Mouse (Mus musculus): ENCODE data around the gene Brwd1. TPM values are rescaled to one million over a fixed set of nuclear protein-coding genes. Genes with fewer than 3 reads are reported as not detected.
"Not testable (repeated sequence)": the region's sequence is repeated elsewhere in the genome, so short reads cannot be mapped to it uniquely, and the experiment has no call there.

Gene Brwd1
- polyA plus RNA-seq, 1 experiment from 2014 or later, result 230 TPM

GRCm38 (mm10) chr16:96066174-96066573 is 16.2 kb downstream of the Brwd1 start:
- WGBS, result 95% methylated on average over 12 of the region's 12 CpGs
- H3K36me3 ChIP-seq, result peaks cover 70% of the 10 kb centered on the region

GRCm38 (mm10) chr16:96064649-96065048 is 17.7 kb downstream of the Brwd1 start:
- peaks cover 72% of the 10 kb centered on the region for H3K36me3 ChIP-seq
- no peaks in the 10 kb centered on the region for H3K27me3 ChIP-seq
- H3K27ac ChIP-seq (replicated peaks), result no peak overlapping the region
- 98% methylated on average over 6 of the region's 6 CpGs for WGBS
- no peak overlapping the region for H3K4me2 ChIP-seq
- H3K4me3 ChIP-seq, result no peak overlapping the region
- ATAC-seq (ENCODE audit: low FRiP score, low read depth), result no peak
- no peaks in the 10 kb centered on the region for H3K4me1 ChIP-seq (replicated peaks)
- no peaks in the 10 kb centered on the region for H3K9me3 ChIP-seq
- no peak overlapping the region for H3K9ac ChIP-seq

More at GRCm38 (mm10) chr16:96066174-96066573, 16.2 kb downstream of the Brwd1 start:
- Histone ChIP-seq H3K4me1 (replicated peaks) (no peaks in the 10 kb centered on the region), H3K4me2 (no peak overlapping the region), H3K27me3 (no peaks in the 10 kb centered on the region), H3K27ac (replicated peaks) (no peak overlapping the region), H3K9ac (no peak overlapping the region), H3K4me3 (no peak overlapping the region), H3K9me3 (no peaks in the 10 kb centered on the region)
- no peak for ATAC-seq (ENCODE audit: low FRiP score, low read depth)

GRCm38 (mm10) chr16:96044096-96044495 is 38.2 kb downstream of the Brwd1 start:
- peaks cover 83% of the 10 kb centered on the region for H3K36me3 ChIP-seq
- no peaks in the 10 kb centered on the region for H3K27me3 ChIP-seq
- no peak overlapping the region for H3K4me2 ChIP-seq
- H3K9ac ChIP-seq, result no peak overlapping the region
- H3K9me3 ChIP-seq, result no peaks in the 10 kb centered on the region
- no peak overlapping the region for H3K27ac ChIP-seq (replicated peaks)
- H3K4me3 ChIP-seq, result no peak overlapping the region
- H3K4me1 ChIP-seq (replicated peaks), result no peaks in the 10 kb centered on the region
- 64% methylated on average over 5 of the region's 5 CpGs for WGBS
- ATAC-seq (ENCODE audit: low FRiP score, low read depth), result no peak

GRCm38 (mm10) chr16:96040691-96041090 is 41.6 kb downstream of the Brwd1 start:
- WGBS, result 98% methylated on average over 4 of the region's 4 CpGs
- H3K9me3 ChIP-seq, result no peaks in the 10 kb centered on the region
- H3K27ac ChIP-seq (replicated peaks), result no peak overlapping the region
- ATAC-seq (ENCODE audit: low FRiP score, low read depth), result no peak
- H3K4me2 ChIP-seq, result no peak overlapping the region
- no peak overlapping the region for H3K4me3 ChIP-seq
- no peaks in the 10 kb centered on the region for H3K4me1 ChIP-seq (replicated peaks)
- H3K9ac ChIP-seq, result no peak overlapping the region
- peaks cover 94% of the 10 kb centered on the region for H3K36me3 ChIP-seq
- H3K27me3 ChIP-seq, result no peaks in the 10 kb centered on the region

GRCm38 (mm10) chr16:96039538-96039937 is 42.8 kb downstream of the Brwd1 start:
- no peak overlapping the region for H3K27ac ChIP-seq (replicated peaks)
- H3K36me3 ChIP-seq, result peaks cover 96% of the 10 kb centered on the region
- H3K9ac ChIP-seq, result no peak overlapping the region
- H3K4me1 ChIP-seq (replicated peaks), result no peaks in the 10 kb centered on the region
- no peak overlapping the region for H3K4me3 ChIP-seq
- no peak for ATAC-seq (ENCODE audit: low FRiP score, low read depth)
- H3K9me3 ChIP-seq, result no peaks in the 10 kb centered on the region
- 46% methylated on average over 6 of the region's 6 CpGs for WGBS
- no peaks in the 10 kb centered on the region for H3K27me3 ChIP-seq
- H3K4me2 ChIP-seq, result no peak overlapping the region

- Histone ChIP-seq H3K4me2 (no peak overlapping the region), H3K36me3 (peaks cover 96% of the 10 kb centered on the region), H3K27me3 (no peaks in the 10 kb centered on the region), H3K4me1 (replicated peaks) (no peaks in the 10 kb centered on the region), H3K9me3 (no peaks in the 10 kb centered on the region), H3K27ac (replicated peaks) (no peak overlapping the region), H3K9ac (no peak overlapping the region), H3K4me3 (no peak overlapping the region)
- no peak for ATAC-seq (ENCODE audit: low FRiP score, low read depth)
- 85% methylated on average over 6 of the region's 6 CpGs for WGBS
These were observed 47.9 kb downstream of the Brwd1 start for GRCm38 (mm10) chr16:96034473-96034872.

GRCm38 (mm10) chr16:96032368-96033043 is 49.8 kb downstream of the Brwd1 start:
- Histone ChIP-seq H3K4me1 (replicated peaks) (no peaks in the 10 kb centered on the region), H3K36me3 (peaks cover 97% of the 10 kb centered on the region), H3K4me2 (no peak overlapping the region), H3K9ac (no peak overlapping the region), H3K4me3 (no peak overlapping the region), H3K27me3 (no peaks in the 10 kb centered on the region), H3K9me3 (no peaks in the 10 kb centered on the region), H3K27ac (replicated peaks) (no peak overlapping the region)
- WGBS, result 90% methylated on average over 13 of the region's 13 CpGs
- ATAC-seq (ENCODE audit: low FRiP score, low read depth), result no peak

GRCm38 (mm10) chr16:96030476-96031102 is 51.7 kb downstream of the Brwd1 start:
- Histone ChIP-seq H3K9me3 (no peaks in the 10 kb centered on the region), H3K27ac (replicated peaks) (no peak overlapping the region), H3K4me1 (replicated peaks) (no peaks in the 10 kb centered on the region), H3K36me3 (peaks cover 95% of the 10 kb centered on the region), H3K9ac (no peak overlapping the region), H3K4me2 (no peak overlapping the region), H3K27me3 (no peaks in the 10 kb centered on the region), H3K4me3 (no peak overlapping the region)
- WGBS, result 92% methylated on average over 2 of the region's 2 CpGs
- no peak for ATAC-seq (ENCODE audit: low FRiP score, low read depth)

- Histone ChIP-seq H3K4me2 (no peak overlapping the region), H3K36me3 (peaks cover 85% of the 10 kb centered on the region), H3K27me3 (no peaks in the 10 kb centered on the region), H3K27ac (replicated peaks) (no peak overlapping the region), H3K9ac (no peak overlapping the region), H3K4me1 (replicated peaks) (no peaks in the 10 kb centered on the region), H3K9me3 (no peaks in the 10 kb centered on the region), H3K4me3 (no peak overlapping the region)
- ATAC-seq (ENCODE audit: low FRiP score, low read depth), result no peak
- 94% methylated on average over 5 of the region's 5 CpGs for WGBS
These were observed 56.1 kb downstream of the Brwd1 start for GRCm38 (mm10) chr16:96026256-96026655.

- 86% methylated on average over 3 of the region's 3 CpGs for WGBS
- no peaks in the 10 kb centered on the region for H3K27me3 ChIP-seq
- H3K9me3 ChIP-seq, result no peaks in the 10 kb centered on the region
- H3K4me1 ChIP-seq (replicated peaks), result no peaks in the 10 kb centered on the region
- peaks cover 84% of the 10 kb centered on the region for H3K36me3 ChIP-seq
- H3K4me3 ChIP-seq, result no peak overlapping the region
- no peak overlapping the region for H3K9ac ChIP-seq
- no peak overlapping the region for H3K27ac ChIP-seq (replicated peaks)
- H3K4me2 ChIP-seq, result no peak overlapping the region
- ATAC-seq (ENCODE audit: low FRiP score, low read depth), result no peak
These were observed 57.1 kb downstream of the Brwd1 start for GRCm38 (mm10) chr16:96025244-96025643.

- no peak overlapping the region for H3K9ac ChIP-seq
- H3K4me1 ChIP-seq (replicated peaks), result no peaks in the 10 kb centered on the region
- no peak overlapping the region for H3K4me2 ChIP-seq
- peaks cover 83% of the 10 kb centered on the region for H3K36me3 ChIP-seq
- no peak for ATAC-seq (ENCODE audit: low FRiP score, low read depth)
- H3K9me3 ChIP-seq, result no peaks in the 10 kb centered on the region
- no peak overlapping the region for H3K4me3 ChIP-seq
- no peaks in the 10 kb centered on the region for H3K27me3 ChIP-seq
- no peak overlapping the region for H3K27ac ChIP-seq (replicated peaks)
- 89% methylated on average over 10 of the region's 10 CpGs for WGBS
These were observed 61.3 kb downstream of the Brwd1 start for GRCm38 (mm10) chr16:96021045-96021444.

- not testable (repeated sequence) for H3K27ac ChIP-seq (replicated peaks); H3K4me3 ChIP-seq; H3K4me1 ChIP-seq (replicated peaks); H3K9ac ChIP-seq; H3K9me3 ChIP-seq; H3K27me3 ChIP-seq; H3K4me2 ChIP-seq; ATAC-seq (ENCODE audit: low FRiP score, low read depth)
- peaks cover 12% of the 10 kb centered on the region for H3K36me3 ChIP-seq
- WGBS, result no CpG with 5 or more reads among the region's 10 CpGs
These were observed 73.2 kb downstream of the Brwd1 start for GRCm38 (mm10) chr16:96009124-96009523.
